Mouse (Mus musculus): ENCODE measurements at regions not wholly inside any gene's neighbourhood (a gene's known extent, or its start where the extent isn't known, plus 50 kb on each side); places are given as distances from the start of the nearest gene placed in this dataset.
A peak's percentile ranks its signal among the peaks of the same experiment; 100 is the strongest.

GRCm38 (mm10) chr3:149348459-149348971 lies 358.2 kb upstream of the Adgrl2 start:
- DNase-seq (ENCODE audit: low spot score) (no peak), ATAC-seq (ENCODE audit: low read depth) (no peak)
- no peak overlapping the region for H3K27ac ChIP-seq (replicated peaks; ENCODE audit: low read depth, low read length)
- no peaks in the 10 kb centered on the region for H3K9me3 ChIP-seq (ENCODE audit: control insufficient read depth, low read length)
- H3K27me3 ChIP-seq (replicated peaks; ENCODE audit: control insufficient read depth, insufficient read depth, low read length) = no peaks in the 10 kb centered on the region
- no peaks in the 10 kb centered on the region for H3K36me3 ChIP-seq (ENCODE audit: control insufficient read depth, insufficient read depth, low read length)
- H3K9ac ChIP-seq (ENCODE audit: low read depth, low read length) = no peak overlapping the region
- WGBS = 60% methylated on average over 1 of the region's 1 CpGs
- H3K4me1 ChIP-seq (ENCODE audit: control insufficient read depth, insufficient read depth, low read length) = no peaks in the 10 kb centered on the region
- no peak overlapping the region for H3K4me3 ChIP-seq (ENCODE audit: low read depth, low read length)
- H3K4me2 ChIP-seq (ENCODE audit: low read depth, low read length) = no peak overlapping the region

GRCm38 (mm10) chr3:149347241-149347992 lies 357.1 kb upstream of the Adgrl2 start:
- Histone ChIP-seq H3K4me3 (ENCODE audit: low read depth, low read length) (no peak overlapping the region), H3K27ac (replicated peaks; ENCODE audit: low read depth, low read length) (no peak overlapping the region), H3K9me3 (ENCODE audit: control insufficient read depth, low read length) (no peaks in the 10 kb centered on the region), H3K9ac (ENCODE audit: low read depth, low read length) (no peak overlapping the region), H3K4me2 (ENCODE audit: low read depth, low read length) (no peak overlapping the region), H3K27me3 (replicated peaks; ENCODE audit: control insufficient read depth, insufficient read depth, low read length) (no peaks in the 10 kb centered on the region), H3K36me3 (ENCODE audit: control insufficient read depth, insufficient read depth, low read length) (no peaks in the 10 kb centered on the region), H3K4me1 (ENCODE audit: control insufficient read depth, insufficient read depth, low read length) (no peaks in the 10 kb centered on the region)
- peak; percentile 53; the same call in 1 of the 2 replicates for ATAC-seq (ENCODE audit: low read depth)
- DNase-seq (ENCODE audit: low spot score) = peak; percentile 84
- 52% methylated on average over 6 of the region's 6 CpGs for WGBS

- no peak overlapping the region for H3K27ac ChIP-seq (replicated peaks; ENCODE audit: low read depth, low read length)
- H3K27me3 ChIP-seq (replicated peaks; ENCODE audit: control insufficient read depth, insufficient read depth, low read length) = no peaks in the 10 kb centered on the region
- no peak overlapping the region for H3K9ac ChIP-seq (ENCODE audit: low read depth, low read length)
- H3K4me1 ChIP-seq (ENCODE audit: control insufficient read depth, insufficient read depth, low read length) = no peaks in the 10 kb centered on the region
- no peak overlapping the region for H3K4me2 ChIP-seq (ENCODE audit: low read depth, low read length)
- H3K9me3 ChIP-seq (ENCODE audit: control insufficient read depth, low read length) = no peaks in the 10 kb centered on the region
- no peaks in the 10 kb centered on the region for H3K36me3 ChIP-seq (ENCODE audit: control insufficient read depth, insufficient read depth, low read length)
- ATAC-seq (ENCODE audit: low read depth) (no peak), DNase-seq (ENCODE audit: low spot score) (no peak)
- 78% methylated on average over 6 of the region's 6 CpGs for WGBS
- no peak overlapping the region for H3K4me3 ChIP-seq (ENCODE audit: low read depth, low read length)
Measured at GRCm38 (mm10) chr3:149342511-149342910, 352.2 kb upstream of the Adgrl2 start.

- ATAC-seq (ENCODE audit: low read depth) (no peak), DNase-seq (ENCODE audit: low spot score) (no peak)
- WGBS = 91% methylated on average over 3 of the region's 3 CpGs
- Histone ChIP-seq H3K27ac (replicated peaks; ENCODE audit: low read depth, low read length) (no peak overlapping the region), H3K4me1 (ENCODE audit: control insufficient read depth, insufficient read depth, low read length) (no peaks in the 10 kb centered on the region), H3K9me3 (ENCODE audit: control insufficient read depth, low read length) (no peaks in the 10 kb centered on the region), H3K27me3 (replicated peaks; ENCODE audit: control insufficient read depth, insufficient read depth, low read length) (no peaks in the 10 kb centered on the region), H3K9ac (ENCODE audit: low read depth, low read length) (no peak overlapping the region), H3K4me2 (ENCODE audit: low read depth, low read length) (no peak overlapping the region), H3K36me3 (ENCODE audit: control insufficient read depth, insufficient read depth, low read length) (no peaks in the 10 kb centered on the region), H3K4me3 (ENCODE audit: low read depth, low read length) (no peak overlapping the region)
Measured at GRCm38 (mm10) chr3:149339374-149339753, 349.0 kb upstream of the Adgrl2 start.

GRCm38 (mm10) chr3:149338684-149339373 lies 348.5 kb upstream of the Adgrl2 start:
- DNase-seq (ENCODE audit: low spot score) = no peak
- Histone ChIP-seq H3K4me3 (ENCODE audit: low read depth, low read length) (no peak overlapping the region), H3K9me3 (ENCODE audit: control insufficient read depth, low read length) (no peaks in the 10 kb centered on the region), H3K27me3 (replicated peaks; ENCODE audit: control insufficient read depth, insufficient read depth, low read length) (no peaks in the 10 kb centered on the region), H3K4me1 (ENCODE audit: control insufficient read depth, insufficient read depth, low read length) (no peaks in the 10 kb centered on the region), H3K4me2 (ENCODE audit: low read depth, low read length) (no peak overlapping the region), H3K36me3 (ENCODE audit: control insufficient read depth, insufficient read depth, low read length) (no peaks in the 10 kb centered on the region), H3K27ac (replicated peaks; ENCODE audit: low read depth, low read length) (no peak overlapping the region), H3K9ac (ENCODE audit: low read depth, low read length) (no peak overlapping the region)
- ATAC-seq (ENCODE audit: low read depth) = no peak
- WGBS = 71% methylated on average over 7 of the region's 7 CpGs

GRCm38 (mm10) chr3:149335259-149335658 lies 344.9 kb upstream of the Adgrl2 start:
- H3K4me3 ChIP-seq (ENCODE audit: low read depth, low read length) = no peak overlapping the region
- no peak overlapping the region for H3K27ac ChIP-seq (replicated peaks; ENCODE audit: low read depth, low read length)
- no peaks in the 10 kb centered on the region for H3K9me3 ChIP-seq (ENCODE audit: control insufficient read depth, low read length)
- no peak for ATAC-seq (ENCODE audit: low read depth)
- H3K9ac ChIP-seq (ENCODE audit: low read depth, low read length) = no peak overlapping the region
- H3K27me3 ChIP-seq (replicated peaks; ENCODE audit: control insufficient read depth, insufficient read depth, low read length) = no peaks in the 10 kb centered on the region
- no peak for DNase-seq (ENCODE audit: low spot score)
- no peaks in the 10 kb centered on the region for H3K4me1 ChIP-seq (ENCODE audit: control insufficient read depth, insufficient read depth, low read length)
- no peak overlapping the region for H3K4me2 ChIP-seq (ENCODE audit: low read depth, low read length)
- WGBS = 75% methylated on average over 6 of the region's 6 CpGs
- no peaks in the 10 kb centered on the region for H3K36me3 ChIP-seq (ENCODE audit: control insufficient read depth, insufficient read depth, low read length)

GRCm38 (mm10) chr3:149333607-149334006 lies 343.3 kb upstream of the Adgrl2 start:
- no peak overlapping the region for H3K4me2 ChIP-seq (ENCODE audit: low read depth, low read length)
- DNase-seq (ENCODE audit: low spot score) (no peak), ATAC-seq (ENCODE audit: low read depth) (no peak)
- no peaks in the 10 kb centered on the region for H3K9me3 ChIP-seq (ENCODE audit: control insufficient read depth, low read length)
- H3K9ac ChIP-seq (ENCODE audit: low read depth, low read length) = no peak overlapping the region
- no peaks in the 10 kb centered on the region for H3K27me3 ChIP-seq (replicated peaks; ENCODE audit: control insufficient read depth, insufficient read depth, low read length)
- no peaks in the 10 kb centered on the region for H3K36me3 ChIP-seq (ENCODE audit: control insufficient read depth, insufficient read depth, low read length)
- H3K4me1 ChIP-seq (ENCODE audit: control insufficient read depth, insufficient read depth, low read length) = no peaks in the 10 kb centered on the region
- H3K4me3 ChIP-seq (ENCODE audit: low read depth, low read length) = no peak overlapping the region
- WGBS = 71% methylated on average over 5 of the region's 5 CpGs
- H3K27ac ChIP-seq (replicated peaks; ENCODE audit: low read depth, low read length) = no peak overlapping the region

- 51% methylated on average over 10 of the region's 10 CpGs for WGBS
- DNase-seq (ENCODE audit: low spot score) (no peak), ATAC-seq (ENCODE audit: low read depth) (no peak)
- Histone ChIP-seq H3K27me3 (replicated peaks; ENCODE audit: control insufficient read depth, insufficient read depth, low read length) (no peaks in the 10 kb centered on the region), H3K4me2 (ENCODE audit: low read depth, low read length) (no peak overlapping the region), H3K27ac (replicated peaks; ENCODE audit: low read depth, low read length) (no peak overlapping the region), H3K9me3 (ENCODE audit: control insufficient read depth, low read length) (no peaks in the 10 kb centered on the region), H3K4me1 (ENCODE audit: control insufficient read depth, insufficient read depth, low read length) (no peaks in the 10 kb centered on the region), H3K36me3 (ENCODE audit: control insufficient read depth, insufficient read depth, low read length) (no peaks in the 10 kb centered on the region), H3K9ac (ENCODE audit: low read depth, low read length) (no peak overlapping the region), H3K4me3 (ENCODE audit: low read depth, low read length) (no peak overlapping the region)
Measured at GRCm38 (mm10) chr3:149333131-149333530, 342.8 kb upstream of the Adgrl2 start.
